Mouse (Mus musculus): Measurements from ENCODE around the gene Mcoln2. TPM values are rescaled to one million over a fixed set of nuclear protein-coding genes. Genes with fewer than 3 reads are reported as not detected.

Gene Mcoln2
- 27.0 to 40.7 TPM (median 36.9 TPM) in 4 replicates for total RNA-seq (2023)

GRCm38 (mm10) chr3:146149156-146150057 lies at the start of gene Mcoln2:
Gene Mcoln2, plus strand, starts transcription at chr3:146149833.

GRCm38 (mm10) chr3:146107921-146108571 lies 41.6 kb upstream of the Mcoln2 start, which contains the start of gene Wdr63:
Gene Wdr63, minus strand, starts transcription at chr3:146108130.

GRCm38 (mm10) chr3:146117258-146117996 lies 32.2 kb upstream of the Mcoln2 start, which contains the start of gene Mcoln3:
Gene Mcoln3, plus strand, starts transcription at chr3:146117450.

GRCm38 (mm10) chr3:146220776-146221486 lies 71.3 kb downstream of the Mcoln2 start, which contains the start of gene Lpar3:
Gene Lpar3, plus strand, starts transcription at chr3:146220963.

Other genes starting within 250 kb of the Mcoln2 start
- 89.6 to 98.4 TPM (median 91.3 TPM) in 4 replicates for gene Bcl10, start 227.0 kb upstream of the Mcoln2 start, total RNA-seq (2023)
- gene 2410004B18Rik, start 211.8 kb upstream of the Mcoln2 start, total RNA-seq (2023) = 41.0 to 60.8 TPM (median 44.4 TPM) in 4 replicates
- 0.16 TPM in 1 of 4 replicates, not detected in the others for gene Syde2, start 162.0 kb upstream of the Mcoln2 start, total RNA-seq (2023)
- not detected in 4 replicates for gene Wdr63, start 41.7 kb upstream of the Mcoln2 start, total RNA-seq (2023)
- gene Mcoln3, start 32.4 kb upstream of the Mcoln2 start, total RNA-seq (2023) = 3.8 to 7.6 TPM (median 4.9 TPM) in 4 replicates
- gene Lpar3, start 71.1 kb downstream of the Mcoln2 start, total RNA-seq (2023) = not detected in 4 replicates